Mouse (Mus musculus) intestine, postnatal 0 days (tissue): ENCODE results near the gene Ccdc127. TPM values are rescaled to one million over a fixed set of nuclear protein-coding genes. Genes with fewer than 3 reads are reported as not detected.

ENCODE experiments used
- ATAC-seq: fragments of 200-750 bp; cut with Nextera tagmentation; 2 replicates; pipeline ENCODE4 v1.8.0; 2017; ENCODE audit warnings: mild to moderate bottlenecking, moderate TSS enrichment, moderate library complexity
- H3K27ac ChIP-seq: fragments of 300-500 bp; sonication (generic); 2 replicates; pipeline ENCODE4 v1.5.1; 2014; ENCODE audit warnings: mild to moderate bottlenecking, low read depth, low read length, moderate library complexity
- H3K27me3 ChIP-seq: fragments of 300-500 bp; sonication (generic); replicated peaks from 2 replicates; pipeline ENCODE4 v1.6.1; 2014; ENCODE audit warnings: low read length, mixed read lengths; ENCODE audit not compliant: control insufficient read depth, insufficient read depth
- H3K36me3 ChIP-seq: fragments of 300-500 bp; sonication (generic); 2 replicates; pipeline ENCODE4 v1.6.1; 2014; ENCODE audit warnings: mild to moderate bottlenecking, moderate library complexity; ENCODE audit not compliant: control insufficient read depth, insufficient read depth
- H3K4me1 ChIP-seq: fragments of 300-500 bp; sonication (generic); replicated peaks from 2 replicates; pipeline ENCODE4 v1.6.1; 2014; ENCODE audit warnings: antibody characterized with exemption, low read length, mixed read lengths; ENCODE audit not compliant: control insufficient read depth, insufficient read depth
- H3K4me2 ChIP-seq: fragments of 300-500 bp; sonication (generic); replicated peaks from 2 replicates; pipeline ENCODE4 v1.6.1; 2014; ENCODE audit warnings: low read depth, mild to moderate bottlenecking, moderate library complexity
- H3K4me3 ChIP-seq: fragments of 300-500 bp; sonication (generic); 2 replicates; pipeline ENCODE4 v1.5.1; 2014; ENCODE audit warnings: low read depth, low read length
- H3K9ac ChIP-seq: fragments of 300-500 bp; sonication (generic); 2 replicates; pipeline ENCODE4 v1.6.1; 2014; ENCODE audit warnings: mild to moderate bottlenecking, low read depth, low read length
- H3K9me3 ChIP-seq: fragments of 300-500 bp; sonication (generic); 2 replicates; pipeline ENCODE4 v1.6.1; 2016; ENCODE audit warnings: mixed run types; ENCODE audit not compliant: control insufficient read depth
- CTCF ChIP-seq: sonication (generic); IDR thresholded peaks from 2 replicates; pipeline ENCODE4 v1.5.1; 2016; ENCODE audit warnings: low read depth, mild to moderate bottlenecking, control low read depth, antibody characterized with exemption, moderate library complexity
- WGBS: fragments of 180-500 bp; shearing (Covaris S2); extraction: QIAGEN DNeasy Blood & Tissue Kit; methylation state at CpG from one replicate; pipeline ENCODE4 v1.1.7; 2014; 5-methylcytosine and 5-hydroxymethylcytosine counted together
- polyA plus RNA-seq: library from polyadenylated mRNA; unstranded; fragments of >200 nt; fragmentation: Nextera tagmentation; extraction: Ambion mirVana; gene quantifications from 2 replicates; pipeline ENCODE4 v1.2.1, GENCODE M21; 2015

Gene Ccdc127
- polyA plus RNA-seq, 1 experiment from 2014 or later: 23.0 TPM

- TF ChIP-seq CTCF: no peak
Observed at GRCm38 (mm10) chr13:74350435-74350906, 362 bp downstream of the Ccdc127 start.

GRCm38 (mm10) chr13:74356491-74356890, 6.4 kb downstream of the Ccdc127 start:
- Histone ChIP-seq H3K27ac (no peak overlapping the region), H3K4me3 (no peak overlapping the region), H3K9ac (no peak overlapping the region), H3K4me1 (no peaks in the 10 kb centered on the region), H3K36me3 (peaks cover 40% of the 10 kb centered on the region), H3K9me3 (no peaks in the 10 kb centered on the region), H3K27me3 (no peaks in the 10 kb centered on the region), H3K4me2 (no peak overlapping the region)
- no peak for TF ChIP-seq CTCF
- WGBS: 96% methylated on average over 13 of the region's 13 CpGs
- ATAC-seq: no peak

More at GRCm38 (mm10) chr13:74350435-74350906, 362 bp downstream of the Ccdc127 start:
- Histone ChIP-seq H3K27me3 (no peaks in the 10 kb centered on the region), H3K36me3 (peaks cover under 1% of the 10 kb centered on the region; the same call in 1 of the 2 replicates), H3K9me3 (no peaks in the 10 kb centered on the region), H3K4me2 (peak overlapping the region; percentile 68), H3K9ac (peak overlapping the region; percentile 94), H3K27ac (peak overlapping the region; percentile 86), H3K4me1 (0 out of 2 replicates have a peak, but pooled peaks cover 4% of the 10 kb centered on the region), H3K4me3 (peak overlapping the region; percentile 83)
- WGBS: 2% methylated on average over 15 of the region's 15 CpGs
- ATAC-seq: peak; percentile 23; the same call in 1 of the 2 replicates

- H3K4me3 ChIP-seq: no peak overlapping the region
- WGBS: 65% methylated on average over 2 of the region's 2 CpGs
- H3K27me3 ChIP-seq: no peaks in the 10 kb centered on the region
- no peak overlapping the region for H3K4me2 ChIP-seq
- H3K27ac ChIP-seq: no peak overlapping the region
- no peaks in the 10 kb centered on the region for H3K9me3 ChIP-seq
- ATAC-seq: no peak
- H3K4me1 ChIP-seq: no peaks in the 10 kb centered on the region
- peaks cover 25% of the 10 kb centered on the region for H3K36me3 ChIP-seq
- no peak for TF ChIP-seq CTCF
- H3K9ac ChIP-seq: no peak overlapping the region
Observed at GRCm38 (mm10) chr13:74362218-74362617, 12.1 kb downstream of the Ccdc127 start.

DNA sequence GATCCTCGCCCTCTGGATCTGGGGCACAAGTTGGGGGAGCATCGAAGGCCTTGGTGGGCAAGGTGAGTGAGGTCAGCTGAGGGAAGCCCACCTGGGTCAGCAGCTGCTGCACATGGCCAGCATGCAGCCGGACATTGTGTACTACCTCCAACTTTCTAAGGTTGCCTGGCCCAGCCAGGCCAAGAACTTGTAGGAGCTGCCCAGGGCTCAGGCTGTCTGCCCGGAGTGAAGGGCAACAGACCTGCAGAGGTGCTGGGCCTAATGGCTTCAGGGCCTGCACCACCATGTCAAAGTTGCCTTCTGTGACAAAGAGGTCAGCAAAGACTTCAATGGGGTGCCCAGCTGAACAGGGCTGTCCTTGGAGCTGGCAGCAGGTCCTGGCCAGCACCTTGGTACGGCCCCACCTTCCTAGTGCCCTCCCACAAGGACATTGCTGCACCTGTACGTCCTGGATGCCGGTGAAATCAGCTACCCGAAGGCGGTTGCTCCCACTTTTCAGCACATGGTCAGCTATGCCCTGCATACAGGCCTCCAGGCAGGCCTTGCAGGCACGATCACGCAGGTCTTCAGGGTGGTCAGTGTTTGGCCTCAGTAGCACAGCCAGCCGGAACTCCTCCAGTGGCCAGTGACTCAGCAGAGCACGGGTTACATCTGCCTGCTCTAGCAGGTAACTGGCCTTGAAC, 13.2 kb downstream of the Ccdc127 start:
- Histone ChIP-seq H3K4me1 (no peaks in the 10 kb centered on the region), H3K27ac (no peak overlapping the region), H3K4me3 (no peak overlapping the region), H3K36me3 (peaks cover 16% of the 10 kb centered on the region), H3K4me2 (no peak overlapping the region), H3K9me3 (no peaks in the 10 kb centered on the region), H3K27me3 (no peaks in the 10 kb centered on the region), H3K9ac (no peak overlapping the region)
- 0 out of 2 replicates have a peak, but pooled peaks have one; percentile 27 for ATAC-seq
- WGBS: 82% methylated on average over 13 of the region's 13 CpGs
- TF ChIP-seq CTCF: no peak

DNA sequence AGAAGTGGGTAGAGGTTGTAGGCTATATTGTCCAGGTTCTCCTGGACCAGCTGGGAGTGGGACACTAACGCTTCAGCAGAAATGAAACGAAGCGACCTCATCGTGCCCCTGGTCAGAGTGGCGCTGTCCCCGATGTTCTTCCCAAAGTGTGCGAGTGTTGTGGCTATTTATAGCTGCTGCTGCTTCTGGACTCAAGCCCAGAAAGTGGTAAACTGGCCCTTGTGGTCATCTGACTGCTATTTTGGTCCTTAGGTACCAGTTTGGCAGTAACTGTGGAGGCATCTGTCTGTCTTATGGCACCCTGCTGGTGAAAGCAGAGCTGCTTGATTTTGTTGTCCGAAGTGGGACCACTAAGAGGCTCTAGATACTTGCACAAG, 13.7 kb downstream of the Ccdc127 start, which contains the start of gene Lrrc14b:
TSS of gene Lrrc14b (minus strand) at position 147 of the 377 bp plus-strand sequence.
- no peak within 1 kb of the TSS for H3K4me2 ChIP-seq
- H3K4me3 ChIP-seq: no peak within 1 kb of the TSS
- no peaks in the 10 kb centered on the region for H3K27me3 ChIP-seq
- no peak within 1 kb of the TSS for H3K9ac ChIP-seq
- H3K27ac ChIP-seq: no peak within 1 kb of the TSS
- WGBS: 65% methylated on average over 8 of the region's 8 CpGs
- H3K36me3 ChIP-seq: peaks cover 15% of the 10 kb centered on the region
- no peaks in the 10 kb centered on the region for H3K9me3 ChIP-seq
- ATAC-seq: no peak; the same call in 1 of the 2 replicates
- H3K4me1 ChIP-seq: no peaks in the 10 kb centered on the region
- TF ChIP-seq CTCF: no peak

DNA sequence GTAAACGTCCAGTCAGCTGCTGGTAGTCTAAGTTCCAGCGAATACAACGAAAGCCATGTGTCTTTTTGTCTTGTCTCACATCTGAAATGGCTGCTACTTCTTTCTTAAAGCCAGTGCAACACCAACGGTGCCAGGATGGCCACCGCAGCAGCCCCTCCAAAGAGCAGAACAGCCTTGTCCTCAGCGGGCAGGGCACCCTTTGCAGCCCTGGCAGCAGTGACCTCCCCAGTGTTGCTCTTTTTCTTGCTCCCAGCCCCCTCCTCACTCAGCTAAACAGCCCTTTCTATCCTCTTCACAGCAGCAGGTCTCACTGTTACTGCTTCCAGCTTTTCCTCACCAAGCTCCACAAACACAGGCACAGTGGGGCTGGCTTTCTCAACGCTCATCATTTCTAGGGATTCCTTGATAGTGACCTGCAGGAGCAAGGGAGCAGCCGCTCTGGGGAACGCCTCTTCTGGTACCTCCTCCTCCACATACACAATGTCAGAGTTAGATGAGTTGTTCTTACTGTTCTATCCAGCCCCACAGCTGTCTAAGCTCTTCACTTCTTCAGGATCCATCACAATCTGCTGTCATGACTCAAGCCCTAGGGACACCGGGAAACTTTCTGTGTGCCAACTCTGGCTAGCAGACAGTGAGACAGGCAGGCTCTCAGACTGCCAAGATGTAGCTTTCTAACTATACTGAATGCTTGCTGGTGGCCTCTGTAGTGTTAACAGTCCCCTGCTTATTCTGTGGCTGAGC, 31.6 kb downstream of the Ccdc127 start:
- no peaks in the 10 kb centered on the region for H3K4me1 ChIP-seq
- no peaks in the 10 kb centered on the region for H3K9me3 ChIP-seq
- 69% methylated on average over 10 of the region's 10 CpGs for WGBS
- no peak overlapping the region for H3K9ac ChIP-seq
- no peak overlapping the region for H3K27ac ChIP-seq
- TF ChIP-seq CTCF: no peak
- H3K36me3 ChIP-seq: no peaks in the 10 kb centered on the region
- ATAC-seq: no peak
- no peak overlapping the region for H3K4me2 ChIP-seq
- no peaks in the 10 kb centered on the region for H3K27me3 ChIP-seq
- no peak overlapping the region for H3K4me3 ChIP-seq
